Mouse (Mus musculus) gastrocnemius, postnatal 14 days (tissue): ENCODE data around the gene Tgfbrap1. TPM values are rescaled to one million over a fixed set of nuclear protein-coding genes. Genes with fewer than 3 reads are reported as not detected.
A peak's percentile ranks its signal among the peaks of the same experiment; 100 is the strongest.

Experiments
- DNase-seq: peaks from one replicate; pipeline ENCODE4 v3.0.0; 2021; ENCODE audit warnings: mixed read lengths
- intact Hi-C: fragments of 180-260 bp; cut with DNase I; formaldehyde crosslinking; loops from one replicate; pipeline ENCODE4 v1.15.1; 2025; ENCODE audit warnings: low total_unique reads
- total RNA-seq, 2 experiments: library from RNA; stranded (reverse); gene quantifications; 2 replicates each; pipeline ENCODE4 v1.2.3; 2021

Gene Tgfbrap1
- total RNA-seq, 2 experiments from 2014 or later, result 9.1 to 10.3 TPM

GRCm38 (mm10) chr1:43122616-43123015 is 24.2 kb upstream of the Tgfbrap1 start:
- intact Hi-C loops, result no loop called here
- DNase-seq, result no peak

GRCm38 (mm10) chr1:43120950-43121349 is 22.5 kb upstream of the Tgfbrap1 start:
- intact Hi-C loops, result no loop called here
- no peak for DNase-seq

- DNase-seq, result no peak
- intact Hi-C loops, result loop anchor here (10.0 kb wide), 1 partner anchor 203 kb away; no protein-coding TSS in a partner anchor
Measured at GRCm38 (mm10) chr1:43117435-43117834, 19.0 kb upstream of the Tgfbrap1 start.

GRCm38 (mm10) chr1:43112882-43113281 is 14.4 kb upstream of the Tgfbrap1 start:
- DNase-seq, result peak; percentile 69
- intact Hi-C loops, result loop anchor here (10.0 kb wide), 1 partner anchor 198 kb away; no protein-coding TSS in a partner anchor

- peak; percentile 47 for DNase-seq
Measured at GRCm38 (mm10) chr1:43110556-43110955, 12.1 kb upstream of the Tgfbrap1 start.

GRCm38 (mm10) chr1:43108729-43109128 is 10.3 kb upstream of the Tgfbrap1 start:
- no peak for DNase-seq
- intact Hi-C loops, result no loop called here

More at GRCm38 (mm10) chr1:43110556-43110955, 12.1 kb upstream of the Tgfbrap1 start:
- intact Hi-C loops, result loop anchor here (10.0 kb wide), 1 partner anchor 196 kb away; no protein-coding TSS in a partner anchor

GRCm38 (mm10) chr1:43094206-43094605 is 4.2 kb downstream of the Tgfbrap1 start:
- intact Hi-C loops, result no loop called here
- no peak for DNase-seq

- DNase-seq, result peak; percentile 69
- intact Hi-C loops, result no loop called here
Measured at GRCm38 (mm10) chr1:43092056-43093015, 6.1 kb downstream of the Tgfbrap1 start.

GRCm38 (mm10) chr1:43091306-43092055 is 7.0 kb downstream of the Tgfbrap1 start:
- DNase-seq, result no peak
- intact Hi-C loops, result no loop called here

- intact Hi-C loops, result no loop called here
- DNase-seq, result no peak
Measured at GRCm38 (mm10) chr1:43090418-43090817, 8.0 kb downstream of the Tgfbrap1 start.

- no peak for DNase-seq
- intact Hi-C loops, result no loop called here
Measured at GRCm38 (mm10) chr1:43082946-43083345, 15.5 kb downstream of the Tgfbrap1 start.

GRCm38 (mm10) chr1:43078124-43078523 is 20.3 kb downstream of the Tgfbrap1 start:
- DNase-seq, result no peak

GRCm38 (mm10) chr1:43074791-43075190 is 23.6 kb downstream of the Tgfbrap1 start:
- no peak for DNase-seq
- intact Hi-C loops, result no loop called here

More at GRCm38 (mm10) chr1:43078124-43078523, 20.3 kb downstream of the Tgfbrap1 start:
- intact Hi-C loops, result no loop called here

- intact Hi-C loops, result no loop called here
- no peak for DNase-seq
Measured at GRCm38 (mm10) chr1:43072561-43072960, 25.9 kb downstream of the Tgfbrap1 start.

GRCm38 (mm10) chr1:43072028-43072427 is 26.4 kb downstream of the Tgfbrap1 start:
- intact Hi-C loops, result no loop called here
- DNase-seq, result no peak

- DNase-seq, result no peak
- intact Hi-C loops, result no loop called here
Measured at GRCm38 (mm10) chr1:43070726-43071125, 27.7 kb downstream of the Tgfbrap1 start.

- intact Hi-C loops, result no loop called here
- no peak for DNase-seq
Measured at GRCm38 (mm10) chr1:43067551-43067950, 30.9 kb downstream of the Tgfbrap1 start.

- intact Hi-C loops, result no loop called here
- DNase-seq, result no peak
Measured at GRCm38 (mm10) chr1:43066573-43066972, 31.9 kb downstream of the Tgfbrap1 start.

GRCm38 (mm10) chr1:43065615-43066310 is 32.7 kb downstream of the Tgfbrap1 start:
- intact Hi-C loops, result no loop called here
- peak; percentile 45 for DNase-seq

- intact Hi-C loops, result no loop called here
Measured at GRCm38 (mm10) chr1:43051903-43052302, 46.5 kb downstream of the Tgfbrap1 start.

More at GRCm38 (mm10) chr1:43051903-43052302, 46.5 kb downstream of the Tgfbrap1 start:
- no peak for DNase-seq
